11 mouse cellular contexts compared by ENCODE assay signal in genomic region chr11:116418841-116419462, GRCm38 (mm10). TPM values are rescaled to one million over a fixed set of nuclear protein-coding genes. Genes with fewer than 3 reads are reported as not detected.
DNase-seq lines count a peak whose midpoint lies in the region; ATAC-seq and TF ChIP-seq lines count a peak whose summit lies in the region.
"Had no signal": no experiment of that assay in that cellular context is flagged by ENCODE, and none has a peak within 500 bp of the region (broad histone marks: within the 10 kb centered on the region; RNA-seq: fewer than 3 reads in every experiment).

No protein-coding gene starts in this region.

- H3K36me3 ChIP-seq in lung, embryonic 14.5 days (ENCODE audit: insufficient read depth), result no peaks in the 10 kb centered on the region
- H3K36me3 ChIP-seq in limb, embryonic 10.5 days, result no peaks in the 10 kb centered on the region
- H3K36me3 ChIP-seq: midbrain, embryonic 13.5 days had no signal

- H3K27ac ChIP-seq in gastrocnemius, adult 2 months, result peak overlapping the region; percentile 61
- H3K27ac ChIP-seq in lung, embryonic 14.5 days (ENCODE audit: low read depth), result peak overlapping the region; percentile 72; the same call in 1 of the 2 replicates
- H3K27ac ChIP-seq in limb, embryonic 10.5 days, result peak overlapping the region; percentile 89
- H3K27ac ChIP-seq: midbrain, embryonic 13.5 days had no signal

- intact Hi-C loops in gastrocnemius, adult 2 months (cut with DNase I), result no loop called here
- intact Hi-C loops in gastrocnemius, postnatal 36 days (cut with DNase I), result no loop called here

- WGBS in lung, embryonic 14.5 days, result 50% methylated on average over 6 of the region's 6 CpGs
- 80% methylated on average over 6 of the region's 6 CpGs for WGBS in limb, embryonic 10.5 days

- 0 out of 2 replicates have a peak, but pooled peaks cover 7% of the 10 kb centered on the region for H3K4me1 ChIP-seq in lung, embryonic 14.5 days (ENCODE audit: insufficient read depth)
- peaks cover 35% of the 10 kb centered on the region for H3K4me1 ChIP-seq in limb, embryonic 10.5 days

- no peak overlapping the region for H3K4me3 ChIP-seq in gastrocnemius, adult 2 months
- H3K4me3 ChIP-seq in lung, embryonic 14.5 days (ENCODE audit: low read depth, low read length), result no peak overlapping the region
- no peak overlapping the region; the same call in 1 of the 2 replicates for H3K4me3 ChIP-seq in limb, embryonic 10.5 days
- H3K4me3 ChIP-seq: midbrain, embryonic 13.5 days had no signal

- no peaks in the 10 kb centered on the region for H3K9me3 ChIP-seq in lung, embryonic 14.5 days (ENCODE audit: low read depth, low read length)
- no peaks in the 10 kb centered on the region for H3K9me3 ChIP-seq in limb, embryonic 10.5 days (replicated peaks)
- H3K9me3 ChIP-seq: midbrain, embryonic 13.5 days had no signal

- H3K27me3 ChIP-seq in lung, embryonic 14.5 days (ENCODE audit: insufficient read depth, low read length), result no peaks in the 10 kb centered on the region
- H3K27me3 ChIP-seq in limb, embryonic 10.5 days (ENCODE audit: low read depth, poor library complexity, severe bottlenecking), result no peaks in the 10 kb centered on the region
- H3K27me3 ChIP-seq: midbrain, embryonic 13.5 days had no signal

- ATAC-seq in lung, embryonic 14.5 days (ENCODE audit: insufficient read depth), result no peak
- ATAC-seq in CD4-positive, CD25-positive, alpha-beta regulatory T cell, adult 4 months, result peak; percentile 38
- no peak for ATAC-seq in erythroid progenitor cell, adult 5-6 weeks (replicated peaks; ENCODE audit: low FRiP score, poor library complexity, severe bottlenecking)
- ATAC-seq: midbrain, embryonic 13.5 days had no signal

- H3K4me2 ChIP-seq in lung, embryonic 14.5 days, result no peak overlapping the region
- H3K4me2 ChIP-seq: midbrain, embryonic 13.5 days had no signal

- H3K9ac ChIP-seq in lung, embryonic 14.5 days, result no peak overlapping the region
- H3K9ac ChIP-seq: forebrain, postnatal 0 days; midbrain, embryonic 13.5 days had no signal

- no peak for DNase-seq in gastrocnemius, adult 2 months
- DNase-seq in gastrocnemius, postnatal 36 days, result no peak
- no peak for DNase-seq in lung, embryonic 14.5 days
- DNase-seq in lung, adult 18-20 months, result no peak
- no peak for DNase-seq in limb, embryonic 10.5 days (ENCODE audit: low spot score)
- DNase-seq in adrenal gland, postnatal 25 days, result no peak
- DNase-seq: cerebellum, adult 2 months; forebrain, postnatal 0 days had no signal

- no peak for TF ChIP-seq CTCF in gastrocnemius, adult 2 months (IDR thresholded peaks at IDR 0.05)
- no peak for TF ChIP-seq CTCF in lung, embryonic 14.5 days (IDR thresholded peaks at IDR 0.05; ENCODE audit: low read depth)

RNA-seq across cellular contexts. Expression of gene Rnf157, which starts 6.1 kb away (rescaled TPM):
- total RNA-seq in gastrocnemius, adult 2 months (2021), result 10 to 100 TPM; 24.3 to 32.0 TPM
- total RNA-seq in gastrocnemius, postnatal 36 days (2021), result 10 to 100 TPM; 23.0 to 24.5 TPM
- 13.9 and 16.8 TPM in 2 replicates for polyA plus RNA-seq in lung, embryonic 14.5 days (2014; fragmentation: Nextera tagmentation; extraction: Ambion mirVana)
- polyA plus RNA-seq in CD4-positive, CD25-positive, alpha-beta regulatory T cell, adult 4 months (2017; shearing (Covaris generic)), result 1 to 10 TPM; 8.4 to 8.8 TPM
- polyA plus RNA-seq in limb, embryonic 10.5 days (2016; fragmentation: Nextera tagmentation; extraction: Ambion mirVana), result 11.1 and 18.3 TPM in 2 replicates
- 5.8 and 11.7 TPM in 2 replicates for total RNA-seq in erythroid progenitor cell, adult 5-6 weeks (2015; ENCODE audit: low replicate concordance)
- total RNA-seq in erythroid progenitor cell, adult 5-6 weeks (2017; ENCODE audit: low replicate concordance), result 9.2 and 9.8 TPM in 2 replicates
- 8.5 and 8.9 TPM in 2 replicates for total RNA-seq in adrenal gland, postnatal 25 days (2021)

RNA-seq across cellular contexts. Expression of gene Ubald2, which starts 14.9 kb away (rescaled TPM):
- total RNA-seq in gastrocnemius, adult 2 months (2021), result 10 to 100 TPM; 38.7 to 50.9 TPM
- total RNA-seq in gastrocnemius, postnatal 36 days (2021), result 10 to 100 TPM; 41.8 to 56.5 TPM
- polyA plus RNA-seq in lung, embryonic 14.5 days (2014; fragmentation: Nextera tagmentation; extraction: Ambion mirVana), result 64.9 and 66.7 TPM in 2 replicates
- polyA plus RNA-seq in CD4-positive, CD25-positive, alpha-beta regulatory T cell, adult 4 months (2017; shearing (Covaris generic)), result 10 to 100 TPM; 12.2 to 13.0 TPM
- 44.1 and 51.8 TPM in 2 replicates for polyA plus RNA-seq in limb, embryonic 10.5 days (2016; fragmentation: Nextera tagmentation; extraction: Ambion mirVana)
- total RNA-seq in erythroid progenitor cell, adult 5-6 weeks (2015; ENCODE audit: low replicate concordance), result 153 and 187 TPM in 2 replicates
- 47.2 and 63.3 TPM in 2 replicates for total RNA-seq in erythroid progenitor cell, adult 5-6 weeks (2017; ENCODE audit: low replicate concordance)
- 27.9 and 48.4 TPM in 2 replicates for total RNA-seq in adrenal gland, postnatal 25 days (2021)

RNA-seq across cellular contexts. Expression of gene Qrich2, which starts 47.1 kb away (rescaled TPM):
- total RNA-seq in gastrocnemius, adult 2 months (2021), result under 1 TPM in 1 of 2 experiments, not detected in 1; 0.06 TPM
- under 1 TPM in 1 of 2 experiments, not detected in 1; 0.05 TPM for total RNA-seq in gastrocnemius, postnatal 36 days (2021)
- polyA plus RNA-seq in lung, embryonic 14.5 days (2014; fragmentation: Nextera tagmentation; extraction: Ambion mirVana), result 0.45 TPM in 1 of 2 replicates, not detected in the other
- polyA plus RNA-seq in CD4-positive, CD25-positive, alpha-beta regulatory T cell, adult 4 months (2017; shearing (Covaris generic)), result not detected
- 0.36 and 0.44 TPM in 2 replicates for polyA plus RNA-seq in limb, embryonic 10.5 days (2016; fragmentation: Nextera tagmentation; extraction: Ambion mirVana)
- not detected in 2 replicates for total RNA-seq in erythroid progenitor cell, adult 5-6 weeks (2015; ENCODE audit: low replicate concordance)
- not detected in 2 replicates for total RNA-seq in erythroid progenitor cell, adult 5-6 weeks (2017; ENCODE audit: low replicate concordance)
- total RNA-seq in adrenal gland, postnatal 25 days (2021), result not detected in 2 replicates
- total RNA-seq: forebrain, postnatal 0 days had no signal
- polyA plus RNA-seq: forebrain, postnatal 0 days; midbrain, embryonic 13.5 days had no signal
